Mouse (Mus musculus) E14TG2a.4 (cell line): Measurements from ENCODE around the gene Capn9.

ENCODE experiments used
- H3K27me3 ChIP-seq: 2 replicates; pipeline ENCODE4 v1.6.1; 2014; ENCODE audit warnings: low read length, control low read depth; ENCODE audit not compliant: insufficient read depth
- H3K36me3 ChIP-seq: 2 replicates; pipeline ENCODE4 v1.6.1; 2014; ENCODE audit warnings: low read length, control low read depth; ENCODE audit not compliant: insufficient read depth
- H3K4me1 ChIP-seq: replicated peaks from 2 replicates; pipeline ENCODE4 v1.6.1; 2014; ENCODE audit warnings: low read depth, low read length, control low read depth
- H3K4me3 ChIP-seq: replicated peaks from 2 replicates; pipeline ENCODE4 v1.5.1; 2014; ENCODE audit warnings: mild to moderate bottlenecking, low read length
- H3K9me3 ChIP-seq: 2 replicates; pipeline ENCODE4 v1.6.1; 2014; ENCODE audit warnings: low read length, control low read depth
- CTCF ChIP-seq: conservative IDR thresholded peaks from 2 replicates; pipeline ENCODE4 v1.5.1; 2014; ENCODE audit warnings: low read length
- NANOG ChIP-seq: IDR thresholded peaks from 2 replicates; pipeline ENCODE4 v1.6.1; 2014; ENCODE audit warnings: borderline replicate concordance, low read length, mixed read lengths
- POU5F1 ChIP-seq: IDR thresholded peaks from 2 replicates; pipeline ENCODE4 v1.6.1; 2014; ENCODE audit warnings: low read length, borderline replicate concordance

Capn9 gene

DNA sequence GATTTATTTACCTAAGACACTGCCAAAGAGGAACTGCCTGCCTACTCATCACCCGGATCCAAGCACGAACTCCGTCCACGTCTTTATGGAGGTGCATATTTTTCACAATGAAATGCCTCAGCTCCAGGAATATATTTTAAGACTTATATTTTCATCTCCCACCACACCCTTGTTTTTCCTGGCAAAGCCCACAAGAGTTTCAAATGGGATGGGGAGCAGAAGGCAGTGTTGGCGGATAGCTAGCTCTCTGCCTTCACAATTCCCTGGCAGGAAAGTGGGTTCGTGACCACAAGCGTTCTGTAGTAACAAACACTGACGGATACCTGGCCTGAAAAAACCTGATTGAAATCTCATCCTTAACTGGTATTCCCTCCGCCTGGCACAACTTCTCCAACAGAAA lies 85.9 kb downstream of the Capn9 start:
- Histone ChIP-seq H3K4me1 (peaks cover 29% of the 10 kb centered on the region), H3K4me3 (peak overlapping the region; percentile 85; the same call in 1 of the 2 replicates), H3K27me3 (peaks cover 19% of the 10 kb centered on the region), H3K9me3 (no peaks in the 10 kb centered on the region), H3K36me3 (0 out of 2 replicates have a peak, but pooled peaks cover 4% of the 10 kb centered on the region)
- TF ChIP-seq CTCF (no peak), NANOG (no peak), POU5F1 (no peak)

DNA sequence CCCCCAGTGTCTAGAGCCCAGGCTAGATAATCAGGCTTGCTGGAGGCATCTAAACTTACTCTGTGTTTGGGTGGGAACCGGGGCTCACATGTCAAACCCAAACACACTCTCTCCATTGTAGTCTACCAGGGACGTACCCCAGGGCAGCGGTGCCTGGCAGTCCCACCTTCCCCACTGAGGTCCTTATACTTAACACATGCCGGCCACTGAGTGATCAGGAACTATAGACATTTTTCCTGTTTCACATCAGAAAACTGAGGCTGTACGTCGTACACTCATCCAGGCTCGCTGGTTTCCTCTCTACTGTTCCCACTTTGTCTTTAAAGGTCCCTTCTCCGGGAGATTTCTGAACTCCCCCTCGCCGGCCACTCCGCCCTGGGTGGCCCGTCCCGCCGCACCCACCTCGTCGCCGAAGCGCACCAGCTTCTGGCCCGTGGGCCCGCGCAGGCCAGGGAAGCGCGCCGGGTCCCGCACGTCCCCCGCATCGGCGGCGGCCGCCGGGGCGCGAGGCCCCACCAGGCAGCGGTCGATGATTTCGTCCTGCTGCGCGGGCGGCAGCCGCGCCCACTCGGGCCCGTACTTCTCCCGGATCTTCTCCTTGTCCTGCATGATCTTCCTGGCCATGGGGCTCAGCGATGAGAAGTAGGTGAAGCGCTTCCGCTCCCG lies 86.7 kb downstream of the Capn9 start:
- TF ChIP-seq NANOG: no peak
- no peak for TF ChIP-seq CTCF
- no peak for TF ChIP-seq POU5F1

DNA sequence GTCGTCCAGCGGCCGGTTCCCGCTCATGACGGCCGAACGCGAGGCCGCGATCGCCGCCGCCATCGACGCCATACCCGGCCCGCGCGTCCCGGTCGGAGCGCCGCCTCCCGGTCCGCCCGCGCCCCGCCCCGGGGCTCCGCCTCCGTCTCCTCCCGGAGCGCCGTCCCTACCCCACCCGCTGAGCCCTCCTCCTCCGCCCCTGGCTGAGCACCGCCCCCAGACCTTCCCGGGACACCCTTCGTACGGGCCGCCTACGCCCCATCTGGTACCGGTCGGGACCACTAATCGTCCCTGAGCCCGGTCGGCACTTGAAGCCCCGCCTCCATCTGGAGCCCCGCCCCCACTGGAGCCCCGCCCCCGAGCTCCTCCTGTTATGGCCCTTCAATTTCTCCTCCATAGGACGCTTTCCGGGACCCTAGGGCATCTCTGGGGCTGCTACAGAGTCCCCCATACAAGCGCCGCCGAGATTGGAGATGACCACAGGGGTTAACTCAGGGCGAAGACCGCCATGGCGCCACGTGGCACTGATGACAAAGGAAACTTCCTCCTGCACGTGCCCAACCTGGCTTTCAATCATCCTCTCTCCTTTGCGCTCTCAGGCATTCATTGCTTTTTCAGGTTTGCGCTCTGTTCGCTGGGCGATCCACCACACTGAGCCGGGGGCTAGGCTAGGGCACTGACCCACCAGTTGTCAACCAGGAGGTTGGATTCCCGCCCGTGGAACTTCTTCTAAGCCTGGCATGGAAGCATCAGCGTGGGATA lies 87.4 kb downstream of the Capn9 start, which contains the start of gene 2310022B05Rik:
TSS of gene 2310022B05Rik (minus strand) at position 258 of the 762 bp plus-strand sequence.
- peaks cover 24% of the 10 kb centered on the region for H3K27me3 ChIP-seq
- H3K36me3 ChIP-seq: 0 out of 2 replicates have a peak, but pooled peaks cover 4% of the 10 kb centered on the region
- H3K4me3 ChIP-seq: peak within 1 kb of the TSS; percentile 85
- peaks cover 29% of the 10 kb centered on the region for H3K4me1 ChIP-seq
- H3K9me3 ChIP-seq: no peaks in the 10 kb centered on the region
- TF ChIP-seq NANOG (no peak), CTCF (no peak), POU5F1 (no peak)

More for the DNA sequence above, 86.7 kb downstream of the Capn9 start:
- peak overlapping the region; percentile 85 for H3K4me3 ChIP-seq
- H3K27me3 ChIP-seq: peaks cover 21% of the 10 kb centered on the region
- H3K4me1 ChIP-seq: peaks cover 29% of the 10 kb centered on the region
- 0 out of 2 replicates have a peak, but pooled peaks cover 4% of the 10 kb centered on the region for H3K36me3 ChIP-seq
- H3K9me3 ChIP-seq: no peaks in the 10 kb centered on the region

DNA sequence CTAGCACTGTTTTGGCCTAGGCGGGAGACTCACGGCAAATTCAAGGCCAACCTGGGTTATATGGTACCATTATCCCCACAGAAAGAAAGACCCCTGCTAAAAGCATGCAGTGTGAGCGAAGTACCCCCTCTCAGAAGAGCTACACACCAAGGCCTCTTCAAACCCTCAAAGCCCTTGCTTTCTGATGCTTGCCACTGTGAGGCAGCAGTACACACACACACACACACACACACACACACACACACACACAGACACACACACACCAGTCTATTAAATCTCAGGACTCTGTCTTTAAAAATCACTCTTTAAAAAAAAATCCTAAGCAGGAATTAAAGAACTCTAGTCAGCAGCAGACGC lies 87.9 kb downstream of the Capn9 start:
- no peaks in the 10 kb centered on the region for H3K9me3 ChIP-seq
- H3K36me3 ChIP-seq: 0 out of 2 replicates have a peak, but pooled peaks cover 4% of the 10 kb centered on the region
- peaks cover 28% of the 10 kb centered on the region for H3K27me3 ChIP-seq
- TF ChIP-seq POU5F1 (no peak), NANOG (no peak), CTCF (no peak)
- H3K4me3 ChIP-seq: peak overlapping the region; percentile 85
- H3K4me1 ChIP-seq: peaks cover 29% of the 10 kb centered on the region

DNA sequence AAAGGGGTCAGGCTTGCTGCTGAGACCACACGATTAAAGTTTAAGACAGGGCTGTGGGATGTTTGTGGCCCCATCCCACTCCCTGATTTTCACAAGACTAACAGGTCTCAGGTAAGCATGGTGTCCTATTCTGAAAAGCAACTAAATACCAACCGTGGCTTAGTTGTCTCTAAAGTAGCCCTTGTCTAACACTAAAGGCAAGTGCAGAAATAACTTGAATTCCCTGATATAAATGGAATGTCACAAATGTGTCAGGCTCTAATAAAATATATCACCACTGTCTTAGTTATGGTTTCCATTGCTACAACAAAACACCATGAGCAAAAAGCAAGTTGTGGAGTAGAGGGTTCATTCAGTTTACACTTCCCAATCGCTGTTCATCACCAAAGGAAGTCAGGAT lies 88.5 kb downstream of the Capn9 start:
- Histone ChIP-seq H3K4me3 (no peak overlapping the region), H3K36me3 (0 out of 2 replicates have a peak, but pooled peaks cover 4% of the 10 kb centered on the region), H3K27me3 (peaks cover 28% of the 10 kb centered on the region), H3K9me3 (no peaks in the 10 kb centered on the region), H3K4me1 (peaks cover 27% of the 10 kb centered on the region)
- TF ChIP-seq NANOG: no peak
- TF ChIP-seq POU5F1: no peak
- no peak for TF ChIP-seq CTCF
